Mouse (Mus musculus) heart, adult 9 months (tissue): Measurements from ENCODE around the gene Tssk3.

Source experiments
- DNase-seq, 2 experiments: peaks; one replicate each; pipeline ENCODE4 v3.0.0; 2022; ENCODE audit warnings: low spot score in 2 of 2

Gene Tssk3

GRCm38 (mm10) chr4:129448713-129449112, 42.1 kb downstream of the Tssk3 start:
- no peak for DNase-seq

GRCm38 (mm10) chr4:129447778-129448563, 42.9 kb downstream of the Tssk3 start:
- DNase-seq = no peak

GRCm38 (mm10) chr4:129447360-129447759, 43.5 kb downstream of the Tssk3 start:
- no peak for DNase-seq

GRCm38 (mm10) chr4:129441145-129441544, 49.7 kb downstream of the Tssk3 start:
- DNase-seq = no peak

GRCm38 (mm10) chr4:129440340-129441063, 50.3 kb downstream of the Tssk3 start, which contains the start of gene Zbtb8b:
Gene Zbtb8b (minus strand): TSS chr4:129440853.
- DNase-seq = no peak
